Mouse (Mus musculus): ENCODE results near the gene Ctnna2.

Ctnna2 gene

DNA sequence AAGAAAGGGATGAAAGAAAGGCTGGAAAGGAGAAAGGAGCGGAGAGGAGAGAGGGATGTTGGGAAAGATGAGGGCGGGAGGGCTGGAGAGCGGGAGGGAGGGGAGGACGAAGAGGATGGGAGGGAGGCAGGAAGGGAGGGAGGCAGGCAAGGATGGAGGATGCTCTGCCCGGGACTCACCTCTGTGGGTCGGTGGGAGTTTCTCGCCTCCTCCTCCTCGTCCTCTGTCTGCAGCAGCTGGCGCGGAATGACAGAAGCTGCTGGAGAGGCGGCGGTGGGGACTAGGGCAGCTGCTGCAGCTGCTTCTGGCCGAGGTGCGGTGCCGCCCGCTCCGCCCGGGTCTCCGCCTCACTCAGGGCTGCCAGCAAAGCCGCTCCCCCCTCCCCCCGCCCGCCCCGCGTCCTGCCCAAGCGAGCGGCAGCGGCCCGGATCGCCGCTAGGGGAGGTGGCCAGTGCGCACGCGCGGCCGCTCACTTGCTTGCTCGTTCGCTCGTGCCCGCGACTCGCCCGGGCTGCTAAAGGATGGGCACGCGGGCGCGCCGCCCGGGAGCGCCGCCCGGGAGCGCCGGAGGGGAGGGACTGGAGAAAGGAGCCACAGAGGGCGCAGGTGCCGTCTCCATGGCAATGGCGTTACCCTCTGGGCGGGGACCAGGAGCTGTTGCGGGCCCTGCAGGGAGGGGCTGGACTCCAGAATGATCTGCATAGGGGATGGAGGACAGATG is at the start of gene Ctnna2:
Gene Ctnna2, minus strand, starts transcription at position 459 of the 721 bp plus-strand sequence.
- DNase-seq: peak; percentile 75 to 82

DNA sequence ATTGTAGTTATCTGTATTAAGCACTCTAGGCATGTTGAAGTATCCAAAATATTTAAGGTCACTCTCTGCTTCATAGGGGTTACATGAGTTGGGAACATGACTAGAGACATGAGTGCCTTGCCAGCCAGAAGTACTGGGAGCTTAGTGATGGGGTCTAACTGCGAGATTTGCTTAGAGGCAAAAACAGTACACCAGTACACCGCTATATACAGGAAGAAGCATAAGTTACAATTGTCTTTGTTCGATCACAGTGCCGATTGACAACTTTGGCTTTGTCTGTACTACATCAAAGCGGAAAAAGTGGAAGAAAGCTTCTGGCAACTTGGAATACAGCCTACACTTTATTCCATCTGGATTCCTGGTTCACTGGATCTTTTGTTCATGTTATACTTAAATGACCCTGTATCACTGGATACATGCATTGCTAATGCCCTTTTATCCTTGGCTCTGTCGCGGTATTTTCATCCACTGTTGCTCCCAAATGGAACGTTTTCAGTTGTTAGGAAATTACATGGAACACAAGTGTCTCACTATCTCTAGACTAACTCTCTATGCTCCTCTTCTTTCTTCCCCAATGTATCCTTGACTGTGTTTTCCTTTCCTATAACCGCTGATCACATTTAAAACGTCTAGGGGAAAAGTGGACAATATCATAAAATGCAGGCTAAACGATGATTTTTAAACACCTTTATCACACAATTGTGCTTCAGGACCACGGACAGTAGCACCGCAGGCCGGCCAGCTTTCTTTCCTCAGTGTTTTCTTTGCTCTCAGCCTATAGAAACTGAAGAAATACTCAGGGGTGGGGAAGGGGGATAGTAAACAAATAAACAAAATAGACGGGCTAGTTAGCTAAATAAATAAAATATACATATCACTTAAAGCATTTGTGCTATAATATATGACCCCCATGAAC is 896 bp upstream of the Ctnna2 start:
- peak; percentile 51 to 58 for DNase-seq

DNA sequence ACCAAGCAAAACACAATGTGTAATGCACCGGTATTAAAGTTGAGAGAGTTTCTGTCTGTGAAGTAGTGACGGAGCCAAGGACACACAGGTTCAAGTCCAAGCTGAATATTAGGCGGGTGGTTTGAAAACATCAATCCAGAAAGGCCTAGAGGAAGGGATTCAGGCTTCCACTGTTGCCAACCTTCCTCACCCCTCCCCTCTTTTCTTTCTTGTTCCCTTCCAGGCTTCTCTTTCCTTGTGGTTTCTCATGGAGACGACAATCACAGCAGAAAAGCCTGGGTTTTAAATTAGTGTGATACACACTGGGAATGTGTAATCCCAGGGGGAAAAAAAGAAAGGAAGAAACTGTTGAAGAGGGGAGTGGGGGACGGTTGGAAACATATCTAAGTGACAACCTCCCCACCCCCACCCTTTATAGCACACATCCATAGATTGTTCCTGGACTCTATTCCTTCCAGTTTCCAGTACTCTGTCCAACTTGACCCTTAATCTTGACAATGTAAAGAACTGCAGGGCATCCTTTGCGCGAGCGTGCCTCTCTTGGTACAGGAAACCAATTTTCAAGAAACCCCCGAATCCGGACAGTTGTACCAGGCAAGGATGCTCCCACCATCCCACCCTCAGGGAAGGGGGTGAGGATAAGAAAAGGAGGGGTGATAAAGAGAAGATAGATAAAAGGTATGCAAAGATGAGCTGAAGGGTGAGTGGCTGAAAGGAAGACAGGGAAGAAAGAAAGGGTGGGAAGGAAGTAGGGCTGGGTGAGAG is 841 bp downstream of the Ctnna2 start:
- DNase-seq: no peak

DNA sequence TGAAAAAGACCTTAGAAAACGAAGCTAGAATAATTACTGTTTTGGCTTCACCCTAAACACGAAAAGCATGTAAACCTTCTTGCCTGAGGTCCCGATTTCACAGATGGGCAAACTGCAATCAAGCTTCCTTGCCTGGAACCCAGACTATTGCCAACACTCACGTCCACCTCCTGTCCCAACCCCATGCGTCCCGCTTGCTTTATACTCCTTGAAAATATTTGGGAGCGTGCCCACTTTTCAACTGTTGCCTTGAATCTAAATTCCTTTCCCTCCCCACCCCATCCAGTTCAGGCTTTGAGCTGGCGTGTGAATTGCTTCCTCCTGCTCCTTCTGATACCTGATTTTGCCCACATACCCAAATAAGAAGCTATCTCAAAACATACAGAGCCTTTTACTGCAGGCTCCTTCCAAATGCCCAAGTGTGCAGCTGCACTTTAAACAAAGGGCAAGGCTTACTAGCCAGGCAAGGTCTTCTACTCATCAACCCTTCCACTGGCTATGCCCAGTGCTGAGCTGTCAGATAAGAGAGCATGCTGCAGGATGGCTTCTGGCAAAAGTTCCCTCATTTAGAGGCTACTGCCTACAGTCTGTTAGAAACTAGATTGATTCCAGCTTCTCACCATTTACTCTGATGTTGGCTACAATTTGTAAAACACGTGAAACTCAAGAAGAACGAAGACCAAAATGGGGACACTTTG is 8.8 kb downstream of the Ctnna2 start:
- DNase-seq: no peak

DNA sequence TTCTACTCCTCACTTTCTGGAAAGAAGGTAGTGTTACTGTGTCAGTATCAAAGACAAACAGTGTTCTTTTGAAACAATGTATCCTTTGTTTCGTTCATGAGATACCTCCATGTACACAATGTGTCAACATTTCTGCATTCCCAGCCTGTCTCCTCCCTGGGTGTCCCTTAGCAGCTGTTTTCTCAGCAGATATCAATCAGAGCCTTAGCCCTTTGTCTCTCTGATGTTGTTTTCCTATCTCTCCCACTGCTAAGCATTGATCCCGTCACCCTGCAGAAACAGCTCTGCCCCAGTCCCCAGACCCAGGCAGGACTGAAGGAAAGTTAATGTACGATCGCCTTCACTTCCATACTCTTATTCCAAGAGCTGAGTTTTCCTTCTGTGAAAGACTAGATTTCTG is 9.7 kb downstream of the Ctnna2 start:
- no peak for DNase-seq

DNA sequence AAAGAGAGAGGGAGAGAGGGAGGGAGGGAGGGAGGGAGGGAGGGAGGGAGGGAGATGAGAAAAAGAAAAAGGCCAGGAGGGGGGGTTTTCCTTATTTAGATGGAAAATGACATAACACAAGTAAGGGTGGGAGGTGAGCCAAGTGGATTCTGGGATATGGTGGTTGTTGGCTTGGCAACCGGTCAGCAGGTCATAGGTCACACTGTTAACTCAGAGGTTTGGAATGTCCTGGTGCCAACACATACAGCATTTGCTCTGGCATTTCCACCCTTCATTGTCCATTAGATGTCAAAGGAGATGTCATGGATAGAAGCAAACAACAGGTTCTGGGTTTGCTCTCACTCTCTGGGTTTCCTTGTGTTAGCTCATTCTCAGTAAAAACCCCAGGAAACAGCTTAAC is 17.5 kb downstream of the Ctnna2 start:
- DNase-seq: no peak

DNA sequence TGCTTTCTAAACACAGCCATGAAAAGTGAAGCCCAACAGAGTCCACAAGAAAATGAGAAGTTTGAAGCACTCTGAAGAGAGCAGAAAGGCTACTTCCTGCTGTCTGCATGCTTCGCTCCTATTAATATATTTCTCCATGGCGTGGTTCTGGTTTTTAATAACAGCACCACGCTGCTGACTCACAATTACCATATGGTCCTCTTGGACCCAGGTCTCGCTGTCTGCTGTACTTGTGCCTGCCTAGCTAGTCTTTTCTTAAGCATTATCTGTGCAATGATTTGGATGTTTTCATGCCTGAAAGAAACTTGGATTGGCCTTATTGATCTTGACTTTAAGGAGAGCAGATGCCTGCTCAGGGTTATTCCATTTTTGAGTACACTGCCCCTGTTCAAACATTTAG is 28.2 kb downstream of the Ctnna2 start:
- DNase-seq: no peak

DNA sequence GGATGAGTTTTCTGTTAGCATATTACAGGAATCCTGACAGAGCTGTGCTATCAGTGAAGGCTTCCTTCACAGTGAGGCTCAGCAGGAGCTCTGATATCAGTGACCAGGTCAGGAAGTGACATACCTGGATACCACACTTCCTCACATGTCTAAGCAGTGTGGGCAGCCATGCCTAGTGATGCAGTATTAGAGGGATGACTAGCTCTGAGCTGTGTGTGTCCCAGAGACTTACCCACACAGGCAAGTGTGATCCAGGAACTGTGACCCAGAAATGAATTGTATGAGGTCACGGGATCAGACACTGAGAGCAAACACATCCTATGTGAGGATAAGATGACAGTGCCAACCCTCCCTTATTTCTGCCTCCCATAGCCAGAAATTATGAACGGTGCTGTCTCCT is 28.8 kb downstream of the Ctnna2 start:
- no peak for DNase-seq

DNA sequence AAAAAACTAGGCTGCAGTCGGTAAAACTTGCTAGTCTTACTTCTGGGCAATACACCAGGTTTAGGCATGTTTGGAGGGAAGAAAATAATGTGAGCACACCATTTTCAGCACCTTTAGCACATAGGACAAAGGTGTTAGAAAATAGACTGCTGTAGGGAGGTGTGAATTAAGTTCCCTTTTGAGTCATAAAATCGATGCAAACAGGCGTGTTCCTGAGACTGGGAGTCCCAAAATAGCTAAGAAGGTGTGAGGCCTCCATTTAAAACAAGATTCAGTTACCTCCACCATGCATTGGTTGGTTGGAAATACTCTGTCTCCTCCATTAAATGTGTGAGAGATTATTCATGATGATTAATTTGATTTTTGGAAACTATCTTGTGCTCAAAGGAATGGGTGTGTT is 50.1 kb downstream of the Ctnna2 start:
- no peak for DNase-seq

DNA sequence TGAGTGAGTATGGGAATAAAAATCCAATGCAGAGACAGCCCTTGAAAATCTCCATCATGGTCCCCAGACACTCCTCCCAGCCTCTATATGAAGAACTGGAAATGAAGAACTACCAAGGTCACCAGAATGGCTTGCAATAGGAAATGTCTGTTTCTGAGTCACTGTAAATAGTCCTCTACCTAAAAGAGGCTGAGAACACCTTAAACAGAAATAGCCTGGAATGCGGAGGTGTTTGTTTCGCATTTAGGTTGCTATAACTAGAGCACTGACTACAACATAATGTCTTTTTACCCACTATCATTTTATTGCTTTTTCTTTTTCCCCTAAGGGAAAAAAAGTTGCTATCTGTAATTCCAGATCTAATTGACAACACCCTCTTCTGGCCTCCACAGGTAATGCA is 106.3 kb downstream of the Ctnna2 start:
- no peak for DNase-seq

DNA sequence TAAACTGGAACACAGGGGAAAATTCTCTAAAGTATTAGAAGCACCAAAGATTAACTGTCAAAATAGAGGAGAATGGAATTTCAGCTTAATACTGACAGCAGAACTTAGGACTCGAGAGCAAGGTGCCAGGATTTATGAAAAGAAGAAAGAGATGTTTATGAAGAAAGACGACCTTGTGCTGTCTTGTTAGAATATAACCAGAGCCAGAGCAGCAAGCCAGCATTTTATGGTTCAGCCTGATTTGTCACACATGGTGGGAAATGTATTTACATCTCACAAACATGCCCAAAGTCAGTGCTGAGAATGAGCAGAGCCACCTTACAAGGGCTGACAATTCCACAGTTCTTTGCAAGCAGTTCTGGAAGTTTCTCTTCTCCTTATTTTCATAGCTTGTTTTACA is 110.2 kb downstream of the Ctnna2 start:
- DNase-seq: peak in 1 of 2 experiments; percentile 9

DNA sequence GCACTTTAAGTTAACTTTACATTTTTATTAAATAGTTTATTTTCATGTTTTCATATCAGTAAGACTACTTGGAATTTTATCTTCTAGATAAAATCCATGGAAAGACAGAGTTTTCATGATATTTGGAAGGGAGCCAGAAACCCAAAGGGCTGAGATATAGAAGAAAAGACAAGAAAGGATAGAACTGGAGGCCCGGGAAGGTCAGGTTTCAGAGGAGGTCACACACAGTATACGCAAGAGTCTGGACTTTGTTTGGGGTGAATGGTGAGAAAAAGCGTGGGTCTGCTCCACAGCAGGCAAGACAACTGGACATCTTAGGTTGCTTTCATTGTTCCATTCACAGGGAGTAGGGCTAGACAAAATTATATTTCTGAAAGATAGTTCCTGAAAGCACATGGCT is 111.4 kb downstream of the Ctnna2 start:
- no peak for DNase-seq

DNA sequence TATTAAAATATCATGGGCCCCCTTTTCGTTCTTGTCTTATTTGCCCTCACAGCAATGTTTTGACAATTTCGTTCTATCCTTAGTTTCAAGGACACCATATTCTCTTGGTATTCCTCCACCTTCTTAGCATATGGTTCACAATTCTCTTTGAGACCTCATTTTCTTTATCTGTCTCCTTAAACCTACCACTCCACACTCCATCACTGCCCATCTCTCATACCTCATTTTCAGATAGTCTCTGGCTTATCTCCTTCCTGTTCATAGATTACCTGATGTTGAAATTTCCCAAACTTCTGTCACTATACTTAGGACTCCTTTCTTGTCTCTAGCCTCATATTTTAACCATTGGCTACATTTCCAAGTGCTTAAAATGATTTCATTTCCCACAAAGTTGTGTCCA is 116.1 kb downstream of the Ctnna2 start:
- DNase-seq: no peak

DNA sequence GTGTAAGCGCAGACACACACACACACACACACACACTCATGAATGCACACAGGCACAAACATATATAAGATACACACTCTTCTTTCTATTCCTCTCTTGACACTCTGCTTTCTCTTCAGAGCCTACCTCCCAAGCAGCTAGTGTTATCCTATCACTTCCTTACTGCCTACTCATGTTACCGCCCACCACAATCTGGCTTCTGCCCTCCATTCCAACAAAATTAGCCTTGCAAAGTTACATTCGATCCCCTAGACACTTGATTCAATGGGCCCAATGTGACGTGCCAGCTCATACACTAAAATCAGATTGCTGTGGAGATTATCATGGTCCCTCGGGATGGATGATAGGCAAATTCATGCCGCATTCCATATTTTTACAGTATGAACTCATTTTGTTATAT is 116.7 kb downstream of the Ctnna2 start:
- DNase-seq: no peak

DNA sequence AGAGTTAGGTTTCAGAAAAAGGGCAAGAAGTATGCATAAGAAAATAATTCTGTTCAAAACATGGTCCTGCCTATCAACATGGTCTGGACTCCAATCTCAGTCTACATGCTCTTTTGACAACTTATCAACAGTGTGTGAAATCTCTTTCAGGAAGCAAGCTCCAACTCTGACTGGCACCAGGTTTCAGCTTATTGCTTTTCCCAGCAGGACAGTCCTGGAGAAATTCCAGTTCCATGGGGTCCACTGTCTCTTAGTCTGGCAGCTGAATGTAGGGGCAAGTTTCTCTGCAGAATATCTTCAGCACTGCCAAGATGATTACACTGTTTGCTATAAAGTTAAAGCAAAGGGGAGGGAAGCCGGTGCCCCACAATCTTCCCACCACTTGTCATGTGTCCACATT is 130.1 kb downstream of the Ctnna2 start:
- no peak for DNase-seq

DNA sequence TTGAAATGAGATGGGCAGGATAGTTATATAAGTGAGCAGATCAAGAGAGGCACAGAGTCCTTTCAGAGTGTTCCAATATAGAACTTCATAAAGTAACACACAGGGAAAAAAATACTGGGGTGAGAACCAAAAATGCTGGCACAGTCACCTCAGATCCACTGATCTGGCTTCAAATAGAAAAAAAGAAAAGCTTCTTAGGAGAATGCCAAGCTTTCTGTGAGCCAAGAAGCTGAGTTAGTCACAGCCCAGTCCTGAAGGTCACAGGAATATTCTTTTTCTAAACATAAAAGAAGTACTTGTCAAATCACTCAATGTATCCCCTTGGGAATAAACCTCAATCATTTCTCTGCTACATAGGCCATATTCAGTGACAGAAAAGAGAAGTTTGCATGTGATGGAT is 130.7 kb downstream of the Ctnna2 start:
- DNase-seq: no peak

DNA sequence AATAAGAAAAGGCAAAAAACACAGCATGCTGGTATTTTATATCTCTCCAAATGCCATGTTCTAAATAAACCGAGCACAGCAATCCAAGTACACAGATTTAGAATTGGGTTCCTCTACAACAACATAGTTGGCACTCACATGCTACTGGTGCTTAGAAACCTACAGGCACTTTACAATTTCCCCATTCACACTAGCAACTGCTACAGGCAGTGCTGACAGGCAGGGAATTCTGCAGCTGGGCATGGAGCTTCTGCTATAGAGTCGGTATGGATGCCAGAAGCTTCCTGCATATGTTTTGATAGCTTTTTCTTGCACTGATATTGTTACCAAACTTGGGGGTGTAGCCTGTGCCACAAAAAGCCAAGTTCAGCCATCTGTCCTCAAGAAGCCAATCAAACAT is 131.8 kb downstream of the Ctnna2 start:
- DNase-seq: no peak

DNA sequence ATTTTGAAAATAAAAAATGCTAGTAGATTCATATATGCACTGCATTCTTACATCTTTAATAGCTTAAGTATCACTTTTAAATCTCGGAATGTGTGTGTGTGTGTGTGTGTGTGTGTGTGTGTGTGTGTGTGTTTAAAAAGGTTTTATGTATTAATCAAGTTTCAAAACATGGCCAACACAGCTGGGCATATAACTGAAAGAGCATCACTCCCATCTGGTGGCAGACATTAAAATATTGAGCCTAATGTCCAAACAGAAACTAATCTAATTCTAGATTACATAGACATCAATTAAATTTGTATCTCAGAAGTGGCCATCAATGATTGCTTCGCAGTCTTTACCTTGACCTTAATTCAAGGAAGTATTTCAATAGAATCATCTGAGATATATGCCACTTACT is 140.4 kb downstream of the Ctnna2 start:
- no peak for DNase-seq

DNA sequence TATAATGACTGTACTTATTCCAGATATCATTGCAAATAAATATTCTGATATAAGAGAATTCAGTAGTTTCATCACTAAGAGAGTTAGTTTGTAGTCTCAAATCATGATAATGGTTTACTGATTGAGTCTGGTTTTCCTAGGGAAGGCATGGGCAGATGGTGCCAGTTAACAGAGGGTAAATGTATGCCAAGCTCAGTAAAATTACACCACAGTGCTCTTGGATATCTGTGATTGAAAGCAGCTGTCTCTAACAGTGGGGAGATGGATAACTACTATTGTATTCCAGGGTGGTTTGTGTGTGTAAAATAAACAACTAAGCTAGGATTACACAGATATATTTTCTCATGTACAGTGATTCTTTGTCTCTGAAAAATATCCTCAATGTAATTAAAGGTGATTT is 140.8 kb downstream of the Ctnna2 start:
- no peak for DNase-seq

DNA sequence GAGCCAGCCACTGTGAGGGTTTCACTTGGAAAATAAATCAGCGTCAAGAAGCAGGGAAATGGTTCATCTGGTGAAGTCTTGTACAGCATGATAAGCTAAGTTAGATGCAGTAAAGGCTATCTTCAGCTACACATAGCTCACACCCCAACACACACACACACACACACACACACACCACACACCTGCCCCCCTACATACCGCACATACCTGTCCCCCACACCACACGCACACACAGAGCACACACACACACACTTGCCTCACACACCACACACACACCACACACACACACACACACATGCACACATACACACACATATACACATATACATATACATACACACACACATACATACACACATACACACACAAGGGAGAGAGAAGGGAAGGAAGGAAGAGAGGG is 142.0 kb downstream of the Ctnna2 start:
- no peak for DNase-seq

DNA sequence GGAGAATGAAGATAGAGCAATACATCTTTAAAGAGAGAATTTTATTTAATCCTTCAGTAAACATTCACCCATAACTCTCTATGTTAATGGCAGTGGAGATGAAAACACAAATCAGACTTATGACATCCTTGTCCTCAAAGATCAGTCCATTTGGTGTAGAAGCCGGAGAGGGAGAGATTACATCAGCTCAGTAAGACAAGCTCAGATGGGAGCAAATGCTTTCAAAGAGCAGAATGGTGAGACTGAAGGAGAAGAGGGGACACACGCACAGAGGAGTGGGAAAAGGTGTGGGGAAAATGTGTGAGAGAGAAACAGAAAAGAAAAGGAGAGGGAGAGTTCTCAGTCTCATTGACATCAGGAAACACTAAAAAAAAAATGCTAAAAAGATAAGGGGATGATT is 144.8 kb downstream of the Ctnna2 start:
- no peak for DNase-seq

DNA sequence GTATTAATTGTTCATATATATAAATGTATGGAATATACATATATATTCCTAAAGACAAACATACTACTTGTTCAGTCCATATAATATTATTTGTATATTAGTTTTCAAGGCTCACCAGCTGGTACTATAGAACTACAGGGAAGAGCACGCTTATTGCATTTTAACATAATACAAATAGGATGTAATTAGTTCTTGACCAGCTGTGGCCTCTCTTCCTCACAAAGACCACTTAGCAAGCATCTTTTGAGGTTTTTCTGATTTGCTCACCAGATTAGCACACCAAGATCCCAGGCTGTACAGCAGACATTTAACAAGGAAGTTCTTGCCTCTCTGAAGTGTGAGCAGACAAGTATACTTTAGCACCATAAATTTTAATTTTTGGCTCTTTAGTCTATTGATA is 152.0 kb downstream of the Ctnna2 start:
- no peak for DNase-seq

DNA sequence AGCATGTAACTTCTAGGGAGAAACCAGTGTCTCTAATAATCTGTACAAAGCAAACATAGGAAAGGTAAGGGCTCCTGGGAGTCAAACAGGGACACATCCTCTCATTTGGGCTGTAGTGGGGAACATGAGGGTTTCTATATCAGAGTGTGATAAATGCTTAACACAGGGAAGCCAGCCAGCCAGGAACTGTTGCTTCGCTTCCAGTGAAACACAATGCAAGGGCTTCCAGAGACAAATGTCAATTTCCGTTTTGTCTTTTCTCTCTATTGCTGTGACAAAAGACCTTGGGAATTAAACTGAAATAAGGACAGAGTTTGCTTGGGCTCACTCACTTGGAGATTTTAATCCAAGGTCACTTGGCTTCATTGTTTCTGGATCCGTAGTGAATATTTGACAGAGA is 162.4 kb downstream of the Ctnna2 start:
- DNase-seq: no peak

All from kidney, postnatal 4 days (tissue).